Mouse (Mus musculus): ENCODE measurements at regions not wholly inside any gene's neighbourhood (a gene's known extent, or its start where the extent isn't known, plus 50 kb on each side); places are given as distances from the start of the nearest gene placed in this dataset.
"Not testable (repeated sequence)": the region's sequence is repeated elsewhere in the genome, so short reads cannot be mapped to it uniquely, and the experiment has no call there.

DNA sequence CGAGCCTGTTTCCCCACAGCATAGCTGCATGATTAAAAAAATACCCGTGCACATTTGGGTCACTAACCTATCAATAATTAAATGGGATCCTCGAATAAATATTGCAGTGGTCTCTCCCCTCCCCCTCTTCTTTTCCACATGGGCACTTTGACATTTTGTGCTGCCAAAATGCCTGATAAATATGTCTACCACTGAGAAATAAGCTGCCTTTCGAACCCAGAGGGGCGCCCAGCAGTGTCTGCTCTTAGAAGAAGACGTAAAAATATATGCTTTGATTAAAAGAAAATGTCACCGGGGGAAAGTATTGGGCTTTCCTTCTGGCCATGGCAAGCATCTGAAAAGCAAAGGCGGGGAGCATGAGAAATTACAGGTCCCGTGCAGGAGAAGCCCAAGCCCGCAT is 152.6 kb upstream of the Frmd4a start:
- ATAC-seq (replicated peaks; ENCODE audit: insufficient number of reproducible peaks, low FRiP score, low TSS enrichment, poor library complexity, severe bottlenecking): no peak

DNA sequence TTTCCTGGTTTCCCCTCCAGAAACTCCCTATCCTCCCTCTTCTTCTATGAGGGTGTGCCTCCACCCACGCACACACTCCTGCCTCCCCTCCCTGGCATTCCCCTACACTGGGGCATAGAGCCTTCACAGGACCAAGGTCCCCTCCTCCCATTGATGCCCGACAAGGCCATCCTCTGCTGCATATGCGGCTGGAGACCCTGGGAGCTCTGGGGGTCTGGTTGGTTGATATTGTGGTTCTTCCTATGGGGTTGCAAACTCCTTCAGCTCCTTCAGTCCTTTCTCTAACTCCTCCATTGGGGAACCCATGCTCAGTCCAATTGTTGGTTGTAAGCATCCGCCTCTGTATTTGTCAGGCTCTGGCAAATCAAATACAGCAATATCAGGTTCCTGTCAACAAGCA is 150.8 kb upstream of the Frmd4a start:
- ATAC-seq (replicated peaks; ENCODE audit: insufficient number of reproducible peaks, low FRiP score, low TSS enrichment, poor library complexity, severe bottlenecking): not testable (repeated sequence)

DNA sequence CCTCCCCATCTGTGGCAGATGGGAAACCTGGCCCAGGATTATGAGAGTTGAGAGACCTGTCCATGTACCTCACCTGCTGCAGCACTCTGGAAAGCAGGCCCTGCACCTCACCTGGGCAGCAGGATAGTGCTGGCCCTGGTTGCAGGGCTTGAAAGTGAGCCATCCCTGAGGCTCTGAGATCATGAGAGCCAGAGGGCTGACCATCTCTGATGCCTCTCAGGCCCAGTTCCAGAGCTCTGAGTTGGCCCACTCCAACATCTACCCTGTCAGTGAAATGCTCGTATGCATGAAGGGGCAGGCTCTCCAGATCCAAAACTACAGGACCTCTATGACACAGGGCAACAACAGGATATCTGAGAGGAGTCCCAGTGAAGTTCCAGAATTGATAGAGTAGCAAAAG is 147.8 kb upstream of the Frmd4a start:
- no peak for ATAC-seq (replicated peaks; ENCODE audit: insufficient number of reproducible peaks, low FRiP score, low TSS enrichment, poor library complexity, severe bottlenecking)

- ATAC-seq (replicated peaks; ENCODE audit: insufficient number of reproducible peaks, low FRiP score, low TSS enrichment, poor library complexity, severe bottlenecking): no peak
Measured at GRCm38 (mm10) chr2:3871748-3872147, 145.8 kb upstream of the Frmd4a start.

GRCm38 (mm10) chr2:3887000-3887399 is 130.5 kb upstream of the Frmd4a start:
- ATAC-seq (replicated peaks; ENCODE audit: insufficient number of reproducible peaks, low FRiP score, low TSS enrichment, poor library complexity, severe bottlenecking): no peak

GRCm38 (mm10) chr2:3887845-3888433 is 129.6 kb upstream of the Frmd4a start:
- ATAC-seq (replicated peaks; ENCODE audit: insufficient number of reproducible peaks, low FRiP score, low TSS enrichment, poor library complexity, severe bottlenecking): no peak

GRCm38 (mm10) chr2:3889381-3889780 is 128.1 kb upstream of the Frmd4a start:
- ATAC-seq (replicated peaks; ENCODE audit: insufficient number of reproducible peaks, low FRiP score, low TSS enrichment, poor library complexity, severe bottlenecking): no peak

- no peak for ATAC-seq (replicated peaks; ENCODE audit: insufficient number of reproducible peaks, low FRiP score, low TSS enrichment, poor library complexity, severe bottlenecking)
Measured at GRCm38 (mm10) chr2:3890462-3890861, 127.1 kb upstream of the Frmd4a start.

- ATAC-seq (replicated peaks; ENCODE audit: insufficient number of reproducible peaks, low FRiP score, low TSS enrichment, poor library complexity, severe bottlenecking): no peak
Measured at GRCm38 (mm10) chr2:3907026-3907425, 110.5 kb upstream of the Frmd4a start.

- no peak for ATAC-seq (replicated peaks; ENCODE audit: insufficient number of reproducible peaks, low FRiP score, low TSS enrichment, poor library complexity, severe bottlenecking)
Measured at GRCm38 (mm10) chr2:3908192-3908591, 109.3 kb upstream of the Frmd4a start.

DNA sequence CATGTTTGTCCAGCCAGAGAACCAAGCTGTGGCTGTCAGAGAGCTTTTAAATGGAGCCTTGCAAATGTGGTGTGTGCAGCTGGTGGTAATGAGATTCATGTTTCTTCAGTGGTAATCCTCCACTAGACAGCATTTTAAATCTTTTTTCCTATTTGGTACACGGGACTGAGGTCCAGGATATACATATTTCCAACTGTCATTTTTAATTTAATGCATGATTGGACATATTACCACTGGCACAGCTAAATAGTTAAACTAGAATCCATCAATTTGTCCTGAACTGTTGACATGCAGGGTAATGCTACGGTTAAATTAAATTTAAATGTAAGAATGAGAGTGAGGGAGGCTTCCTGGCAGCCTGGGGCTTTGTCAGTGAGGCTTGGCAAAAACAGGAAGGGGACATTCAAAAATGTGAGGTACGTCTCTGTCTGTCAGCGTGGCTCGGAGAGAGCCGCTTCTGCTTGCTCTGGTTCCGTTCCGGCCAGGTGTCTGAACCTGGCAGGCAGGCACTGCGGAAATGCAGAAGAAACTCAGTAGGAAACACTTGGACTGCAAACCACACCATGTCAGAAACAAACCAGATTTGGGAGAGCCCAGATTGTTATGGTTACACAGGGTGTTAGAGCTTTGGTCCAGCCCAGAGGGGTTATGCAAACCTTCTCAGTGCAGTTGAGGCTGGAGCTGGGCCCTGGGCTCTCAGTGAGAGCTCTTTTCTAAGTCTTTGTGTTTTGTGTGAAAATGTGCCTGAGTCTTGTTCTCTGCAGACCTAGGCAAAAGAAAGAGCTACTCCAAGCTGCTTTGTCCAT is 107.2 kb upstream of the Frmd4a start:
- ATAC-seq (replicated peaks; ENCODE audit: insufficient number of reproducible peaks, low FRiP score, low TSS enrichment, poor library complexity, severe bottlenecking): 0 out of 2 replicates have a peak, but pooled peaks have one; percentile 10

DNA sequence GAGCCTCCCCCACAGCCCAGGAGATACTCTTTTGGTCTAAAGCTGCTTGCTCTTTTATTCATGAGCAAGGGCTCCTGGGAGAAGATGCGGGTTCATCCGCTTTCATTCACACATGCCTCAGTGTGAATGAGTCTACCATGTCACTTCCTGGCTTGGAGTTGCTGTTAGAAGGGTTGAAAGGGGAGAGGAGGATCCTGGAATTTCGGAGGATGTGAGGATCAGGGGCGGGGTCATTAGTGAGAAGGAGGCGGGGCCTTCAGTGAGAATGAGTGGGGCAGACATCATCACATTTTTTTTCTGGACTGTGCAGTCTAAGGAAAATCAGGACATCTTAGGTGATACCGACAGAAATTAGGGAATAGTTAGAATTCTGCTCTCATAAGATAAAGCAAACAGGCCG is 102.4 kb upstream of the Frmd4a start:
- no peak for ATAC-seq (replicated peaks; ENCODE audit: insufficient number of reproducible peaks, low FRiP score, low TSS enrichment, poor library complexity, severe bottlenecking)

- no peak for ATAC-seq (replicated peaks; ENCODE audit: insufficient number of reproducible peaks, low FRiP score, low TSS enrichment, poor library complexity, severe bottlenecking)
Measured at GRCm38 (mm10) chr2:3916365-3916764, 101.2 kb upstream of the Frmd4a start.

DNA sequence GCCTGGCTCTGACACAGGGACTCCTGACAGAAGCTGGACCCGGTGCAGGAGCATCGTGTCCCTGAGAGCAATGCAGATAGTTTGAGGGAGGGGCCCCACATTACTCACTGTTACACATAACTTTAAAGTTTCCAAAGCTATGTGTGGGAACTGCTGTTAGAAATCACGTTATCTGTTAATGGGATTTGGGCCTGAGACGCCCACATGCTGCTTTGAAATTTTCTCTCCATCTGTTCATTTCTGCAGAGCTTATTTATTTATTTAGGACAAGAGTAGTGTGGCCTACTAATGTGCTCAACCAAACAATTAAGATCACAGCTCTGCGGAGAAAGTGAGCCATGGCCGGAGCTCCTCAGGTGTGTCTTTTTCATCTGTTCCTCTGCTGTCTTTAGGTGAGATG is 99.4 kb upstream of the Frmd4a start:
- no peak for ATAC-seq (replicated peaks; ENCODE audit: insufficient number of reproducible peaks, low FRiP score, low TSS enrichment, poor library complexity, severe bottlenecking)

DNA sequence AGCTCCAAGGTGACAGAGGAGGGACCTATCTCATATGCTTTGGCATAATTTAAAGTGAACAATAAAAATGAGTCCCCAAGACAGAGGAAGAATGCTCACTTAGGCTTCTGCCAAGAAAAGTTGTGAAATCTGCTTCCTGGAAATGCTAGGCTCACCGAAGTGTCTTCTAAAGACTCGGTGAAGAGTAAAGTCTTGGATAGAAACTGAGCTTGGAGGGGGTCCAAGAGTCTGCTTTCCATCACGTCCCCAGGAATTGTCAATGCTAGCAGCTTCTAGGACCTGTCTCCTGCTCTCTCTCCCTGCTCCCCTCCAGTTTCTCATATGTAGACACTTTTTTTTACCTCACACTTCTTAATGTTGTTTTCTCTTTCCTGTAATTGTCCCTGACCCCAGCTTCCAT is 97.6 kb upstream of the Frmd4a start:
- ATAC-seq (replicated peaks; ENCODE audit: insufficient number of reproducible peaks, low FRiP score, low TSS enrichment, poor library complexity, severe bottlenecking): no peak

DNA sequence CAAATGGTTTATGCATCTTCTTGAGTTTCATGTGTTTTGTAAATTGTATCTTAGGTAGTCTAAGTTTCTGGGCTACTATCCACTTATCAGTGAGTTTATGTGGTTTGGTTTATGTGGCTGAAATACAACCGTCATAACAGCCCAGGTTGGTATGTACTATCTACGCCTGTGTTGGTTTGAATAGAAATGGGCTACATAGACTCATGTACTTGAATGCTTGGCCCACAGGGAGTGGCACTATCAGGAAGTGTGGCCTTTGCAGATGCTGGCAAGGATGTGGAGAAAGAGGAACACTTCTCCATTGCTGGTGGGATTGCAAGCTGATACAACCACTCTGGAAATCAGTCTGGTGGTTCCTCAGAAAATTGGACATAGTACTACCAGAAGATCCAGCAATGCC is 96.4 kb upstream of the Frmd4a start:
- not testable (repeated sequence) for ATAC-seq (replicated peaks; ENCODE audit: insufficient number of reproducible peaks, low FRiP score, low TSS enrichment, poor library complexity, severe bottlenecking)

- ATAC-seq (replicated peaks; ENCODE audit: insufficient number of reproducible peaks, low FRiP score, low TSS enrichment, poor library complexity, severe bottlenecking): no peak
Measured at GRCm38 (mm10) chr2:3922739-3923138, 94.8 kb upstream of the Frmd4a start.

- no peak for ATAC-seq (replicated peaks; ENCODE audit: insufficient number of reproducible peaks, low FRiP score, low TSS enrichment, poor library complexity, severe bottlenecking)
Measured at GRCm38 (mm10) chr2:3924696-3925095, 92.8 kb upstream of the Frmd4a start.

GRCm38 (mm10) chr2:3925199-3925598 is 92.3 kb upstream of the Frmd4a start:
- no peak for ATAC-seq (replicated peaks; ENCODE audit: insufficient number of reproducible peaks, low FRiP score, low TSS enrichment, poor library complexity, severe bottlenecking)

DNA sequence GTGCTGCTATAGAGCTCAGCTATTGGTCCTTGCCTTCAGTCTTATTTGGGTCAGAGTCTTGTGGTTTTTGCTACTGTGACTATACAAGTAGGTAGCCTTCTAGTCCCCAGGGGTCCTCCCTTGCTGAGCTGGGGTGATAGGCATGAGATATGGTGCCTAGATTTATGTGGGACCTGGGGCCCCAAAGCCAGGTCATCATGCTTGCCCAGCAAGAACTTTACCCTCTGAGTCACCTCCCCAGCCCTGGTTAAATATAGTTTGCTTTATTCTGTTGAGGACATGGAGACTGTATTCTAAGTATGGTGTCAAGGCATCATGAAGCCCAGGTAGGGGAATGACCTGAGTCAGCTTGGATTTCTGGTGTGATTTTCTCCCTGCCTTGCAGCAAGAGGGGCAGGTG is 91.4 kb upstream of the Frmd4a start:
- no peak for ATAC-seq (replicated peaks; ENCODE audit: insufficient number of reproducible peaks, low FRiP score, low TSS enrichment, poor library complexity, severe bottlenecking)

Data from monocyte, adult 5-6 weeks (primary cell).